Mouse (Mus musculus) hindbrain, embryonic 10.5 days (tissue): ENCODE measurements at regions not wholly inside any gene's neighbourhood (a gene's known extent, or its start where the extent isn't known, plus 50 kb on each side); places are given as distances from the start of the nearest gene placed in this dataset.
A peak's percentile ranks its signal among the peaks of the same experiment; 100 is the strongest.

Source experiments
- DNase-seq: peaks from one replicate; pipeline ENCODE4 v3.0.0-alpha.2; 2017; ENCODE audit warnings: low spot score
- H3K27ac ChIP-seq: fragments of 300-500 bp; sonication (generic); 2 replicates; pipeline ENCODE4 v1.5.1; 2016; ENCODE audit warnings: mild to moderate bottlenecking, moderate library complexity
- H3K27me3 ChIP-seq: fragments of 300-500 bp; sonication (generic); 2 replicates; pipeline ENCODE4 v1.6.1; 2016; ENCODE audit warnings: mild to moderate bottlenecking; ENCODE audit not compliant: poor library complexity, insufficient read depth, severe bottlenecking
- H3K36me3 ChIP-seq: fragments of 300-500 bp; sonication (generic); 2 replicates; pipeline ENCODE4 v1.6.1; 2016; ENCODE audit warnings: mild to moderate bottlenecking, moderate library complexity
- H3K4me1 ChIP-seq: fragments of 300-500 bp; sonication (generic); replicated peaks from 2 replicates; pipeline ENCODE4 v1.6.1; 2016; ENCODE audit warnings: mild to moderate bottlenecking
- H3K4me3 ChIP-seq: fragments of 300-500 bp; sonication (generic); 2 replicates; pipeline ENCODE4 v1.5.1; 2016; ENCODE audit warnings: mild to moderate bottlenecking, moderate library complexity
- H3K9me3 ChIP-seq: fragments of 300-500 bp; sonication (generic); 2 replicates; pipeline ENCODE4 v1.6.1; 2016; ENCODE audit warnings: mild to moderate bottlenecking, moderate library complexity
- WGBS: fragments of 180-500 bp; shearing (Covaris S2); methylation state at CpG from one replicate; pipeline ENCODE4 v1.1.7; 2016; 5-methylcytosine and 5-hydroxymethylcytosine counted together

- Histone ChIP-seq H3K27me3 (no peaks in the 10 kb centered on the region), H3K4me1 (no peaks in the 10 kb centered on the region), H3K9me3 (no peaks in the 10 kb centered on the region), H3K36me3 (no peaks in the 10 kb centered on the region), H3K4me3 (no peak overlapping the region), H3K27ac (no peak overlapping the region)
- no peak for DNase-seq
- WGBS: 72% methylated on average over 2 of the region's 2 CpGs
Observed at GRCm38 (mm10) chr14:62159690-62160089, 132.7 kb upstream of the Rnaseh2b start.

GRCm38 (mm10) chr14:62163120-62163796 is 129.1 kb upstream of the Rnaseh2b start:
- no peak for DNase-seq
- no peaks in the 10 kb centered on the region for H3K36me3 ChIP-seq
- no peak overlapping the region for H3K27ac ChIP-seq
- H3K9me3 ChIP-seq: no peaks in the 10 kb centered on the region
- 81% methylated on average over 12 of the region's 12 CpGs for WGBS
- no peaks in the 10 kb centered on the region for H3K27me3 ChIP-seq
- H3K4me3 ChIP-seq: no peak overlapping the region
- H3K4me1 ChIP-seq: peaks cover 9% of the 10 kb centered on the region

GRCm38 (mm10) chr14:62164918-62165317 is 127.5 kb upstream of the Rnaseh2b start:
- Histone ChIP-seq H3K27me3 (0 out of 2 replicates have a peak, but pooled peaks cover 3% of the 10 kb centered on the region), H3K9me3 (no peaks in the 10 kb centered on the region), H3K36me3 (no peaks in the 10 kb centered on the region), H3K4me1 (peaks cover 10% of the 10 kb centered on the region), H3K27ac (no peak overlapping the region), H3K4me3 (no peak overlapping the region)
- 80% methylated on average over 4 of the region's 4 CpGs for WGBS
- DNase-seq: no peak

GRCm38 (mm10) chr14:62166006-62166405 is 126.4 kb upstream of the Rnaseh2b start:
- H3K4me3 ChIP-seq: no peak overlapping the region

GRCm38 (mm10) chr14:62166596-62166995 is 125.8 kb upstream of the Rnaseh2b start:
- DNase-seq: no peak
- 0 out of 2 replicates have a peak, but pooled peaks cover 3% of the 10 kb centered on the region for H3K27me3 ChIP-seq
- peak overlapping the region; percentile 62 for H3K27ac ChIP-seq
- no peaks in the 10 kb centered on the region for H3K36me3 ChIP-seq
- H3K4me1 ChIP-seq: peaks cover 22% of the 10 kb centered on the region
- WGBS: 42% methylated on average over 5 of the region's 5 CpGs
- H3K4me3 ChIP-seq: no peak overlapping the region
- H3K9me3 ChIP-seq: no peaks in the 10 kb centered on the region

More at GRCm38 (mm10) chr14:62166006-62166405, 126.4 kb upstream of the Rnaseh2b start:
- Histone ChIP-seq H3K36me3 (no peaks in the 10 kb centered on the region), H3K27ac (no peak overlapping the region), H3K9me3 (no peaks in the 10 kb centered on the region), H3K27me3 (0 out of 2 replicates have a peak, but pooled peaks cover 3% of the 10 kb centered on the region), H3K4me1 (peaks cover 17% of the 10 kb centered on the region)
- 88% methylated on average over 1 of the region's 1 CpGs for WGBS
- DNase-seq: no peak

GRCm38 (mm10) chr14:62167090-62167489 is 125.3 kb upstream of the Rnaseh2b start:
- Histone ChIP-seq H3K27ac (peak overlapping the region; percentile 62), H3K9me3 (no peaks in the 10 kb centered on the region), H3K4me3 (no peak overlapping the region), H3K36me3 (no peaks in the 10 kb centered on the region), H3K4me1 (peaks cover 22% of the 10 kb centered on the region), H3K27me3 (0 out of 2 replicates have a peak, but pooled peaks cover 3% of the 10 kb centered on the region)
- 76% methylated on average over 6 of the region's 6 CpGs for WGBS
- DNase-seq: no peak

- H3K4me1 ChIP-seq: peaks cover 37% of the 10 kb centered on the region
- DNase-seq: no peak
- no peaks in the 10 kb centered on the region for H3K9me3 ChIP-seq
- no peaks in the 10 kb centered on the region for H3K36me3 ChIP-seq
- no peak overlapping the region for H3K27ac ChIP-seq
- WGBS: 81% methylated on average over 6 of the region's 6 CpGs
- H3K27me3 ChIP-seq: 0 out of 2 replicates have a peak, but pooled peaks cover 3% of the 10 kb centered on the region
- H3K4me3 ChIP-seq: no peak overlapping the region
Observed at GRCm38 (mm10) chr14:62168711-62169110, 123.7 kb upstream of the Rnaseh2b start.

- WGBS: 74% methylated on average over 5 of the region's 5 CpGs
- H3K27me3 ChIP-seq: 0 out of 2 replicates have a peak, but pooled peaks cover 3% of the 10 kb centered on the region
- peaks cover 54% of the 10 kb centered on the region for H3K4me1 ChIP-seq
- no peak overlapping the region for H3K4me3 ChIP-seq
- H3K36me3 ChIP-seq: no peaks in the 10 kb centered on the region
- H3K27ac ChIP-seq: no peak overlapping the region
- no peak for DNase-seq
- no peaks in the 10 kb centered on the region for H3K9me3 ChIP-seq
Observed at GRCm38 (mm10) chr14:62170385-62170784, 122.0 kb upstream of the Rnaseh2b start.

- Histone ChIP-seq H3K9me3 (no peaks in the 10 kb centered on the region), H3K27ac (peak overlapping the region; percentile 35; the same call in 1 of the 2 replicates), H3K27me3 (0 out of 2 replicates have a peak, but pooled peaks cover 3% of the 10 kb centered on the region), H3K4me1 (peaks cover 56% of the 10 kb centered on the region), H3K36me3 (no peaks in the 10 kb centered on the region), H3K4me3 (no peak overlapping the region)
- no peak for DNase-seq
- 71% methylated on average over 15 of the region's 15 CpGs for WGBS
Observed at GRCm38 (mm10) chr14:62171256-62172047, 120.9 kb upstream of the Rnaseh2b start.

- Histone ChIP-seq H3K9me3 (no peaks in the 10 kb centered on the region), H3K36me3 (no peaks in the 10 kb centered on the region), H3K27ac (no peak overlapping the region), H3K4me1 (peaks cover 48% of the 10 kb centered on the region), H3K4me3 (no peak overlapping the region), H3K27me3 (no peaks in the 10 kb centered on the region)
- 65% methylated on average over 16 of the region's 16 CpGs for WGBS
- no peak for DNase-seq
Observed at GRCm38 (mm10) chr14:62173835-62174530, 118.4 kb upstream of the Rnaseh2b start.

- Histone ChIP-seq H3K9me3 (no peaks in the 10 kb centered on the region), H3K4me1 (peaks cover 42% of the 10 kb centered on the region), H3K27ac (peak overlapping the region; percentile 53), H3K27me3 (no peaks in the 10 kb centered on the region), H3K4me3 (no peak overlapping the region), H3K36me3 (no peaks in the 10 kb centered on the region)
- no peak for DNase-seq
- 59% methylated on average over 12 of the region's 12 CpGs for WGBS
Observed at GRCm38 (mm10) chr14:62175384-62176048, 116.9 kb upstream of the Rnaseh2b start.

GRCm38 (mm10) chr14:62177509-62177908 is 114.9 kb upstream of the Rnaseh2b start:
- H3K4me3 ChIP-seq: no peak overlapping the region
- H3K27ac ChIP-seq: no peak overlapping the region
- 88% methylated on average over 5 of the region's 5 CpGs for WGBS
- no peak for DNase-seq
- no peaks in the 10 kb centered on the region for H3K36me3 ChIP-seq
- H3K9me3 ChIP-seq: no peaks in the 10 kb centered on the region
- peaks cover 33% of the 10 kb centered on the region for H3K4me1 ChIP-seq
- no peaks in the 10 kb centered on the region for H3K27me3 ChIP-seq
